Mouse (Mus musculus) testis, postnatal 14 days (tissue): Measurements from ENCODE around the gene Jakmip3.
A peak's percentile ranks its signal among the peaks of the same experiment; 100 is the strongest.

Experiments used
- DNase-seq: peaks from one replicate; pipeline ENCODE4 v3.0.0; 2021; ENCODE audit warnings: low spot score

Gene Jakmip3

DNA sequence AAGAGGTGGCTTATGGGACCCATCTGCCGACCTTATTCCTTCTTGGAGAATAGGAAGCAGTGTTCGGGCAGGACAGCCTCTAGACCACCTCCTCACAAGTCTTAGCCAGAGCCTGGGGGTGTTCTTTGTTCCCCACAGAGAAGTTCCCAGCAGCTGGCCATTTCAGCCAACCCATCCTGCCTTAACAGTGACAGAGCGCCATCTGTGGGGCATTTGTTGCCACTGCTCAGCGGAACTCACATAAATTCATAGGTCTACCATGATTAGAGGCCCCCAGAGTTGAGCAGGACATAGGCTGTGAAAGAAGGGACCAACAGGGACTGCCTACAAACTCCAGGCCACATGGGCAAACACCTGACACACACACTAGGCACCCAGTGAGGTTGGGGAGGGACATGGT, 122.9 kb downstream of the Jakmip3 start:
- DNase-seq, result no peak

DNA sequence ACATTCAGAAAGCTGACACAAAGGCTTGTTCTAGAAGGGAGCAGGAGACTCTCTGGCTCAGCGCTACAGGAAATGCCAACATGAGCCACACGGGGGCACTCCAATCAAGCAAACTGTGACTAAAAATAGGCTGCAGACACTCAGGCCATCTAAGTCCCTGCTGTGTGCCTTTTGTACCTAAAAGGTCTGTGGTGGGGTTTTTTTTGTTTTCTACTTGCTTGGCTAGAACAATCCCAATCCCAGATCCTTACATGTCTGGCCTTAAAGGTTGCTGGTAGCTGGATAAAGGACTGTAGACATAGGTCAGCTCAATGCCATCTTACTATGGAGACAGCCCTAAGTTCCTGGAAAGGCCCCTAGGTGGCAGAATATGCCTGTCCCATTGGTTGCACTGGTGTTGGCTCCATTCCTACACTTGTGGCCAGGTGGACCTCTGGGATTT, 127.7 kb downstream of the Jakmip3 start:
- DNase-seq, result peak; percentile 33

DNA sequence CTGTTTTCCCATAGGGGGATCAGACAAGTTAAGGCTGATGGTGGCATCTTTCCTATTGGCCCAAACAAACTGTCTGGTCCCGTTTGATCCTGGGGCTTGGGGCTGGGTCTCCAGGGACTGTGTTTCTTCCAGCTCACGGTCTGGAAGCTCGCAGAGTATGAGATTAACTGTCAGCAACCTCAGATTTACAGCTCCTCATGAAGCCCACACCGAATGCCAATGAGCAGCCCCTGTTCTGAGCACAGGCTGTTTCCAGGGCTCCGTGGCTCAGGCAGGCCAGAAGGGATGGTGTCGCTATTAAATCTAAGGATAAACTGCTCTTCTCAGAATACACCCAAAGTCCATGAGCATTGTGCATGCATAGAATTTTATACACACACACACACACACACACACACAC, 133.7 kb downstream of the Jakmip3 start:
- no peak for DNase-seq

DNA sequence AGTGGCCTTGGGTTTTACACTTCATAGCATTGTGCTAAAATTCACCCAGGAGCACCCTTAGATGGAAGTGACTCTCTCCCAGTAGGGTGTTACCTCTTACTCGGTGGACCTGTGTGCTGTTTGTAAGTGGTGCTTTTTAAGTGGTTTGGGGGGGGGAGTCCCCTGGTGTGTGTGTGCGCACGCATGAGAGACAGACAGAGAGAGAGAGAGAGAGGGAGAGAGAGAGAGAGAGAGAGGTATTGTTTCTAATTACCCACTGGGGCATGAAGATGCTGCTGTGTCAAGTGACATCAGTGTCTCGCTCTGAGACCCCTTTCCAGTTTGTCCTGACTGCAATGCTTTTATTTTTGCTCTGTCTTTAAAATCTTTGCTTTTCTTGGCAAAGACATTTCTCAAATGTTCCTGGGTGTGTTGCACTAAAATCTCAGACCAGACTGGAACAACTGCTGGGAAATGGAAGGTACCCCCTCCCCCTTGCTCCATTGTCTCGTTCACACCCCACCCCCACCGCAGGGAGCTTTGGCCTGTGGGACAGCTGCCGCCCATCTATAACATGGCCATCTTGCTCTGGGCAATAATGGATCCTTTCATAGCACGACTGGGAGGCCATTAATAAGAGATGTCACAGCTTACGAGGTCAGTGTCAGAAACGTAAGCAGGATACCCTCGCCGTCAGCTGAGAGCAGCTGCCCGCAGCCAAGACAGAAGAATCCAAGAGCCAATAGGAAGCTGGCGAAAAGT, 134.7 kb downstream of the Jakmip3 start:
- no peak for DNase-seq

DNA sequence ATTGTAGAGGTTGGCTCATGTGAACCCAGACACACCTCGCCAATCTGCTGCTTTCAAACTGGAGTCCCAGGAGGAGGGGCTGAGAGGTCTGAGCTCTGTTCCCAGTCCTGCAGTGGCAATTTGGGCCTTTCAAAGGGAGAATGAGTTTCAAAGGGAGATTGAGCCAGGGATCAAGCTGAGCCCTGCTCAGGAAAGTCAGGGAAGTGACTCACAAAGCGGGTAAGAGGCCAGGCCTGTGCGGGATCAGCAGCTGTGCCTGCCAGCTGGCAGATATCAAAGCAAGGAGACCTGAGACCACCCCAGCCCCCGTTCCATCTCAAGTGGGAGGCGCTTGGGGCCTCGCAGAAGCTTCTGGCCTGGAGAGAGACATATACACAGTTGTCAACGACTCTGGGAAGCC, 136.8 kb downstream of the Jakmip3 start:
- no peak for DNase-seq

DNA sequence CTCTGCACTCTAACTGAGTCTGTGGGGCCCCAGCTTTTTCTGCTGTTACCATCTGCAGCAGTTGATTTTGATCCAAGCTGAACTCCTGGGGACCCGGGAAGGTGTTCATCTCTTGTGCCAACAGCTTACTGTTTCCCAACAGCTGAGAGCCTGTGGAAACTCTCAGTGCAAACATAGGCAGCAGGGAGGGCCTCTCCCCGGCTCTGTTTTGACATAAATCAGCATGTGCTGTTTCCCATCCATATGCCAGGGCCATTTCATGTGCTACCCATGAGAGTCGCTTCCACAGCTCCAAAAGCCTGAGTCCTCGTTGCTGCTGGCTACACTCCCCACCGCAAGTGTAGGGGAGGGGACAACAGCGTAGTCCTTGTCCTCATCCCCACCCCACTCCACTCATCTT, 137.7 kb downstream of the Jakmip3 start:
- no peak for DNase-seq

DNA sequence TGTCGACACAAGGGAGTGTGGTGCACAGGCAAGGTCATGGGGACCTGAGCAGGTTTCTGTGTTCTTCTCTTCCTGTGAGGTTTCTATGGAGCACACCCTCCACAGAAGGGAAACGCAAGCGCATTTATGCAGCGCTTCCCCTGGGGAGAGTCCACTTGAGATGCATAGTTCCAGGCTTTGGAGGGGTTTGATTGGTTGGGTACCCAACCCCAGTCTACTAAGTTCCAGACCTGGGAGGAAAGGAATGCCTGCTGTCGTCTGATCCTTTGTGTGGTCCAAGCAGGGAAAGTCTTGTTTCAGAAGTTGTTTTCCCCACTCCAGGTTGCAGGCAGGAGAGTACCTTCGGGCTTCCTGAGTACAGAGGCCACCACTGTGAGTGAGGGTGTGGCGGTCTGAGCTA, 138.6 kb downstream of the Jakmip3 start:
- DNase-seq, result no peak

DNA sequence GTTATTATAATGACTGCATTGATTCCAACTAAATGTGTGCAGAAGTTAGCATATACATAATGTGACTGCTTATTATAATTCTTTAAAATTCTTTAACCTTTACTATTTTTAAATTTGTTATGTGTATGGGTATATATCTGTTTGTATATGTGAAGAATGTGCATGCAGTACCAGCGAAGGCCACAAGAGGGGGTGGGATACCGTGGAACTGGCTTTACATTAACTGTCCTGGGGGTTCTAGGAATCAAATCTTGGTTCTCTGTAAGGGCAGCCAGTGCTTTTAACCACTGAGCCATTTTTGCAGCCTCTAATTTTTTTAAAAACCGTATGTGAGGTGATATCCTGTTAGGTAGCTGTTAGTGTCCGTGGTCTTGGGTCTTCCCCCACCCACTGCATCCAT, 140.2 kb downstream of the Jakmip3 start:
- peak; percentile 35 for DNase-seq

DNA sequence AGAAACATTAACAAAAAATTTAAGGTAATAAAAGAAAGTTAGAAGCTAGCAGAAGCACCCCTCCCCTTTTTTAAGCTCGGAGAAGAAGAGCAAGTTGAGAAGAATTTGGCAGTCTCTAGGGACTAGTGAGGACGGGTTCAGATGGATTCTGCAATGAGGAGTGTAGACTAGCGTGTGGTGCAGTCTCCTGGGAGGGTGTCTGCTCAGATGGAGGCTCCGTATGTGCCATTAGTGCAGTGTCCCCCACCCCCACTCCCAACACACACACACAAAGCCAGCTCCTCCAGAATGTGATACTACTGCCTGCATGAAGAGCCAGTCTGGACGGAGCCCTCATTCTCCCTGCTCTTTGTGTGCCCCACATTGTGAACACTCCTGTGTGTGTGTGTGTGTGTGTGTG, 140.6 kb downstream of the Jakmip3 start:
- DNase-seq, result no peak

DNA sequence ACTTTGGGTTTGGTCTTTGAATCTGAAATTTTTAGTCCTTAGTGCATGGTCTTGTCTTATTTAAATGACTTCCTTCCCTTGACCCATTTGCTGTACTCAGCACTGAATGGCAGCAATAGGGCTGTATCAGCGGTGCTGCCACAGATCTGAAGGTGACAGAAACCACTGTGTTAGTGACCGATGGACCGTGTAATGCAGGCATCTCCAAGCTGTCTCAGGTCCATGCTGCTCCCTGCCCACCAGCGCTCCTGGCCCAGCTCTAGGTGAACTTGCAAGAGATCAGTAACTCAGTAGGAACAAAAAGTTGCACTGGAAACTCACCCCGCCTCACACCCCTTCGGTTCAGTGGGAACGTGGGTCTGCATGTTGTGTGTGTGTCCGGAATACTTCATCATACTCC, 141.8 kb downstream of the Jakmip3 start:
- DNase-seq, result no peak

DNA sequence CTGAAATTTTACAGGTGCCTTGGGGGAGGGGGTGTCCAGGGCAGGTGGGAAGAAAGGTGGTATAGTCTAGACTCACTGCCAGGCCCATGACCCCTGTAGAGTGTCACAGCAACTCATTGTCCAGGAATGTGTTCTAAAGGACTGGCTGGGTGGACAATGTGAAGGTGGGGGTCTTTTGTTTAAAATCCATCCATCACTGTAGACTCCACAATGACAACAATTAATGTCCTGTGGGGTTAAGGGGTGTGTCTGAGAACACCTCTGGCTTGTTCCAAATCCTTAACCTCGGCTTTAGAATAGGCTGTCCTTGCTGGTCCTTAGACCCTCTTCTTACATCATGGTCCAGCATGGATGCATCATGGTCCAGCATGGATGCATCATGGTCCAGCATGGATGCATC, 143.8 kb downstream of the Jakmip3 start:
- no peak for DNase-seq

DNA sequence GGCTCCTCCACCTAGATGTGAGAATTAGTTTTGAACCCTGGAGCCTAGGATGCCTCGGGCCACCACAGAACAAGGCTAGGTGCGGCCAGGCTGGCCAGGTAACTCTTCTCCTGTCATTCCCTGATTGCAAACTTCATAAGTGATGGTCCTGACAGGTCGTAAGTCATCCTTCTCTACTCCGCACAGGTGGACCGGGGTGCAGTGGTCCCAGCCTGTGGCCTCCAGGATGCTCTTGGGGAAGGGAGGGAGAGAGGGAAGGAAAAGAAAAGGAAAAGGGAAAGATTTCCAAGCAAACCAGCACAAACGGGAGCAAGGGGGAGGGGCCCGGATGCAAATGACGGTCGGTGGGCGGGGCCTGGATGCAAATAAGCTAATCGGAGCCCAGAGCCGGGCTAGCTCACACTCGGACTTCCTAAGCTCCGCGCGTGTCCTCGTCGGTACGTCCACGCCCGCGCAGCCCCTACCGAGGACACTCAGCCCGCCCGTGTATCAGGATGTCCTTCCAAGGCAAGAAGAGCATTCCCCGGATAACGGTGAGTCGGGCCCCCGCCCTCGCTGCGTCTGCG, 145.2 kb downstream of the Jakmip3 start, which contains the start of gene Dpysl4:
Dpysl4 (plus strand) TSS at position 373 of the 566 bp plus-strand sequence.
- DNase-seq, result peak; percentile 78

DNA sequence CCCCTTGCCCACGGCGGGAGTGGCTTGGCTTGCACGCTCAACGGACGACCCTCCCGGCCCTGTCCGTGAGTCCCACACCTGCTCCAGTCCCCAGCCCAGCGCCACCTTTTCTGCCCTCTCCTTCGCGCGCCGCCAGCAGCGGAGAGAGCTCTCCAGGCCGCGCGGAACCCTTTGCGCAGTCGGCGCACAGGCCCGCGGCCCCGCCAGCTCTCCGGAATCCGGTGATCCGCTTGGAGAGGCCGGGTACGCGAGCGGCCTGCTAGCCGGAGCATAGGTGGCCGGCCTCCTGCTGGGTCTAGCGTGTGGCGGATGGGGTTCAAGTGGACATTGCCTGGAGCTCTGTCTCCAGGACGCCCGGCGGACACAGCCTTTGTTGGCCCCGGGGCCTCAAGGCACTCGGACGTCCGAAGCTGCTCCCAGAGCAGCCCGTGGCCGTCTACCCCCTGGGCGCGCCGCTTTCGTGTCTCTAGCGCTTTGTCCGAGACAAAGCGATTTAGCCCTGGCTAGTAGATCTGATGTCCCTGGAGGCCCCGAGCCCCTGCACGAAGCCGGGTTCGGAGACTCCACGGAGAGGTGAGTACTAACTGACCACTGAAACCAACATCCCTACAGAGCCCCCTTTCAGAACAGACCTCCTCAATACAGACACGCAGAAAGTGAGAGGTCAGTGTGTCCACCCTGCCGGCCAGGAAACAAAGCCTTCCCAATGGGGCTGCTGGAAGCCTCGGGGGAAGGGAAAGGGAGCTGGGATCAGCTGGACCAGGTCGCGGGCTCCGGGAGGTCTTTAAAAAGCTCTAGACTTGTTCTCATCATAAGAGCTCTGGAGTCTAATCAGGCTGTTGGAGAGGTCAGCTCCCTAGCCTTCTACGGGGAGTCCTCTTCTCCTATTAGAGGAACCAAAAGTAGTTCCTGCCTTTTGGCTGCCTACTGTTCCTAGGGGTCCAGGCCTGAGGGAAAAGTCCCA, 145.9 kb downstream of the Jakmip3 start:
- peak; percentile 32 for DNase-seq

DNA sequence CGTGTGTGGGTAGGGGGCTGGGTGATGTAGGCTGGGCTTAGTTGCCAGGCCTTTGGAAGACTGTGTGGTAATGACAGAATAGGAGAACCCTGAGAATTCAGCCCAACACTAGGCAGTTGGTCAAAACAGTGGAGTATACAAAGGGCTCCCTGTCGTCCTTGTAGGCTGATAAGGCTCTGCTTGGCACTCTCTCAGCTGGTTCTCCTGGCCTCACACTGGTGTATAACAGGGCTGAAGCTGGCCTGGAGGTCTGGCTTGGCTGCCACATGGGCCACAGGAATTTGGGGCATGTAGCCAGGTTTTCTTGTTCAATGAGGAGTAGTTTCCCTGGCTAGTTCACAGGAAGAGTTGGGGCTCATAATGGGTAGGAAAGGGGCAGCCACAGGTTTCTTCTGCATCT, 147.3 kb downstream of the Jakmip3 start:
- peak; percentile 74 for DNase-seq

DNA sequence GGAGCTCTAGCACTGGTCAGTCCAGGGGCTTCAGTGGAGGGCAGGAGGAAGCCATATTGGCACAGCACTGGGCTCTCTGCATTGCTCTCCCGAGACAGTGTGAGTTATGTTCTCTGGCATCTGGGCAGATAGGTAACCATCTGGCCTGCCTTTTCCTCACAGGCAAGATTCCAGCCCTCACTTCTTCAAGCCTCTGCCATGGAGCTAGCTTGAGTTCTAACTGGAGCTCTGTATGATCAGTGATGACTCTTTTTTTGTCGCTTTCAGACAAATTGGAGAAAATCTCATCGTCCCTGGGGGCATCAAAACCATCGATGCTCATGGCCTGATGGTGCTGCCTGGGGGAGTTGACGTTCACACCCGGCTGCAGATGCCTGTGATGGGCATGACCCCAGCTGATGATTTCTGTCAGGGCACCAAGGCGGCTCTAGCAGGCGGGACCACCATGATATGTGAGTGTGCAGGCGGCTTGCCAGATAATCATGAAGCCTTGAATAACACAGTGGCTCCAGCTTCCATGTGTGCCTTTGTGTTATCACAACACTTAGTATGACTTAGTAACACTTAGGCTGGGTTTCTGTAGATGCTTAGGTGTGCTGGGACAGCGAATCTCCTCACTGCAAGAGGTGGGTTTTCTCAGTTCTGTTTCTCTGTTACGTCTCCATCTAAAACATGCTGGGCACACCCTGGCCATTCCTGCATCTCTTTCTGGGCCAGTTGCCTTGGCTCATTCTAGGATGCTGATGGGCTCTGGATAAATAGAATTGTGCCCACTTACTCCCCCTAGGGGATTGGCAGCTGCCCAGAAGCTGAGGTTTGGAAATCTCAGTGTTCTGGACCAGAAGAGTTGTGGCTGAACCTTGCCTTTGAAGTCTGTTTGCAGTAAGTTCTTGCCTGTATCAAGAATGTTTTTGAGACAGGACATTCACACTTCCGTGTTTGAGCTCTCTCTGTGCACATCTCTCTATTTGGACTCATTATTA, 149.7 kb downstream of the Jakmip3 start:
- DNase-seq, result no peak

DNA sequence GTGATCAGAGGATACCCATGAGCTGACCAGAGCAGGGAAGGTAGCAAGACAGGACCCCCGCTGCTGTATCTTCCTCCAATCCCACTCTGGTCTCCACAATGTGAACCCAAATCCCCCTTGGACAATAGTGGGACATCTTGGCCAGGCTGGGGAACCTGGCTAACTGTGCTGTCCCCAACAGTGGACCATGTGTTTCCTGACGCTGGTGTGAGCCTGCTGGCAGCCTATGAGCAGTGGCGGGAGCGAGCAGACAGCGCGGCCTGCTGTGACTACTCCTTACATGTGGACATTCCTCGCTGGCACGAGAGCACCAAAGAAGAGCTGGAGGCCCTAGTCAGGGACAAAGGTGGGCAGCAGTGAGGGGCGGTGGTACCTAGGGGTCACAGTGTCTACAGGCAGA, 151.2 kb downstream of the Jakmip3 start:
- no peak for DNase-seq

DNA sequence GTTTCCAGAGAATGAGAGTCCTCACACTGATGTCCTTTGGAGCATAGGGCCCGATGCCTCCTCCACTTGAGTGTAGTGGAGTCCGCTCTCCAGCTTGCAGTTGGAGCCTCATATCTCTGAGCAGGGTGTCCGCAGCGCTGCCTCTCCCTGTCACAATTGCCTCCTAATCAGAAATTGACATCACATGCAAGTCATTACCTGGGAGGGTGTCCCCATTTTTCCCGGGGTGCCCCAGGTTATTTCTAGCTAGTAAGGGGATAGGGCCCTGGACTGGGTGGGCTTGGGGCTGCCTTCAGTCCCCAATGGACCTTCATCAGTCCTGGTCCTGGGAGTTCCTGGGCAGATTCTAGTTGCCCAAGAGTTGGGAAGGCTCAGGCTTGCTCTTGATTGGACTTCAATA, 152.1 kb downstream of the Jakmip3 start:
- DNase-seq, result no peak

DNA sequence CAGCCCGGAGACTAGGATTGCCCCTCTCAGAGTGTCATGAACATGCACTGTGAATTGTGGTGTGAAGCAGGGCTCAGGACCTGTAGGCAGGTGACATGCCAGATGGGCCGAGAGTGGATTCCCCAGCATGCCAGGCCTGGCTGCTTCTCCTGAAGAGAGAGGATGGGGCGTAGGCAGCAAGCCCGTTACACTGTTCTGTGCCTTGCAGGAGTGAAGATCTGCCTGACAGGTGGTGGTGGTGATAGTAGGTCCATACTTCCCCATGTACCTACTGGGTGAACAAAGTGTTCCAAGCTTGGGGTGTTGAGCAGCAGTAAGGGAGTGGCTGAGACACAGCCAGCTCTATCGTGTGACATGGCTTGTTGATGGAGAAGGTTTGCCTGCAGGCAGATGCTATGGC, 152.6 kb downstream of the Jakmip3 start:
- no peak for DNase-seq

DNA sequence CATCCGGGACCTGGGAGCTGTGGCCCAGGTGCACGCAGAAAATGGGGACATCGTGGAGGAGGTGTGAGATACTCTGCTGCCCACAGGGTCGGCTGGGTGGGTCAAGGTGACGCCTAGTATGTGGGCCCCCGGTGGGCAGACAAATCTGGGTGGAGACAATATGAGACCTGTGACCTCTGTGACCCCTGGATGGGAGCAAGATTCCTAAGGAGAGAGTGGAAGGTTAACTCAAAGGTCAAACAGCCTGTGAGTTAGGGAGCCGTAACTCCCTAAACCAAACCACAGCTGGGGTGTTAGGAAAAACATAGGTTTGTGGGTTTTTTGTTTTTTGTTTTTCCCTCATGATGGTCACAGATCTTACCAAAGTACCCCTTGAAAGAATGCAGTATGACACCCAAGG, 153.3 kb downstream of the Jakmip3 start:
- DNase-seq, result no peak

DNA sequence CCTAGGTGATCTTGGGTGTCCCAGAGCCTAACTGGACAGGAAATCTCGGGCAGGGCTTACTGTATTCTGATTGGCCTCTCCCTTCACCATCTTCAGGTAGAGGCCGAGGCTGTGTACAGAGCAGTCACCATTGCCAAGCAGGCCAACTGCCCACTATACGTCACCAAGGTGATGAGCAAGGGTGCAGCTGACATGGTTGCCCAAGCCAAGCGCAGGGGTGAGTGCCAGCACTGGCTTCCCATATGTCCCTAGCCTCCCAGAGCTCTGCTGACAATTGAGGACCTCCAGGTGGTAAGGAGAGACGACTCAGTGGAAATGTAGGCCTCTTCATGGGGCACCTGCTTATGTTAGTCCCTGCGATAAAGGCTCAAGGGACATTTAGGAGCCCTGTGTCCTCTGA, 154.2 kb downstream of the Jakmip3 start:
- DNase-seq, result no peak

DNA sequence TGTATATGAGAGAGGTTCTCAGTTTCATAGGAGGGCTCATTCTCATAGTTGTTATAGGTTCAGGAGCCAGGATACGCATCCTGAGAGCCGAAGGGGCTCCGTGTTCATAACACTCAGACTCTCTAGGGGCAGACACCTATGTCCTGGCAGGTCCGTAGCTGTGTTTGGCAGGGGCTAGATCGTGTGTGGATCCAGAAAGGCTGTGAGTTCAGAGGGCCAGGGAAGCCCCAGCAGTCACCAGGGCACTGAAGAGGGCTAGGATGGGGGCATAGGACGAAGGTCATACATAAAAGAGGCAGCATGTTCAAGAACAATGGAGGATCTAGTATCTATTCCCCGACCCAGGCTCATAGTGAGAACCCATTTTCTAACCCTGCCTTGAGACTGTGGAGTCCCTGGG, 154.8 kb downstream of the Jakmip3 start:
- no peak for DNase-seq

DNA sequence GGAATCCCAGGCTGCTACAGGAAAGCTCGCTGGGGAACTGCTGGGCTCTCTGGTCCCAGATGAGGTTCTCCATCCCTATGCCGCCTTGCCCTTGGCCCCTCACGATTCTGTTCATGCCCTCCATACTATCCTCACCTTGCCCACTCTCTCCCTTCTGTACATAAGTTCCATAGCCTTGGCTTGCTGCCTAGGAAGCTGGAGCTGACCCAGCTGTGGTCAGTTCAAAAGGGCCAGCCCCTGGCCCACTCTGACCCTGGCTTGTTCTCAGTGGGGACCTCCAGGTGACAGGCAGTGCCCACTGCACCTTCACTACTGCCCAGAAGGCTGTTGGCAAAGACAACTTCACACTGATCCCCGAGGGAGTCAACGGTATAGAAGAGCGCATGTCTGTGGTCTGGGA, 155.9 kb downstream of the Jakmip3 start:
- no peak for DNase-seq
